Mouse (Mus musculus): ENCODE data around the gene Gbf1.

Gene Gbf1

DNA sequence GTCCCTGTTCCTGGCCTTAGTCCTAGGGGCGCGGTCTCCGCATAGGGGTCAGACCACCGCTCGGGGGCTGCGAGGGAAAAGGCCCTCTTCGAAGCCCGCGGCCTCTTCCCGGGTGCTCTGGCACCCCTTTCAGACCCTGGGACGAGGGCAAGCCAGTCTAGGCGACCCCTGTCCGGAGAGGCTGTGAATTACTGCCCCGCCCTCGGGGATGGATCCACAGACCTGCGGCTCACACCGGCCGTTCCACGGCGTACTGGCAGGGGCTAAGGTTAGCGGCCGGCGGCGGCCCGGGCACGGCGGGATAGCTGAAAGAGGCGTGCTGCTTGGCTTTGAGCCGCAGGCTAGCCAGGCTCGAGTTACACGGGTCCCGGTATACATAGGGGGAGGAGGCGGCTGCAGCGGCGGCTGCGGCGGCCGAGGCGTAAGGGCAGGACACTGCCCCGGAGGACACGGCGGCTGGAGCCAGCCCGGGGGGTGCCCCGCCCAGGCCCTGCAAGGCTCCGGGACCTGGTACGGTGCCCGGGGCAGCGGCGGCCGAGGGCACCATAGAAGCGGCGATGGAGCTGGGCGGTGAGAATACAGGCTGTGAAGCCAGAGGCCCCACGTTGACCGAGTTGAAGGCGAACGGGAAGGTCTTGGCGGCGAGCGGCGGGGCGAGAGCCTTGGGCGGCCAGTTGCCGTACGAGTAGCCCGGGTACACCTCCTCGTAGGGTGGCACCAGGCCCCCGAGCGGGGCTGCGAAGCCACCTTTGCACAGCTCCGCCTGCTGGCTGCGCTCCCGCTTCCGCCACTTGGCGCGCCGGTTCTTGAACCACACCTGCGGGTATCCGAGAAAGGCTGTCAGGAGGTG lies 16.3 kb upstream of the Gbf1 start:
- ChIA-PET POLR2A (interaction anchor here in 2 of 4 experiments (0.6 to 2.6 kb wide), 19 partner anchors 8 to 261 kb away, joined by 3 to 16 read pairs (median 4); partner anchors contain the start of genes Gbf1 (in 2 of the 2), Sufu (in 2 of the 2), Fbxl15 (in 1 of the 2) and Nfkb2 (in 1 of the 2)), CTCF (interaction anchor here (0.6 to 4.8 kb wide), 74 partner anchors 11 to 880 kb away, joined by 3 to 67 read pairs (median 4); partner anchors contain the start of genes Gbf1 (in 2 of the 4), Nfkb2 (in 2 of the 4), Pitx3 (in 2 of the 4) and Sufu (in 1 of the 4))

DNA sequence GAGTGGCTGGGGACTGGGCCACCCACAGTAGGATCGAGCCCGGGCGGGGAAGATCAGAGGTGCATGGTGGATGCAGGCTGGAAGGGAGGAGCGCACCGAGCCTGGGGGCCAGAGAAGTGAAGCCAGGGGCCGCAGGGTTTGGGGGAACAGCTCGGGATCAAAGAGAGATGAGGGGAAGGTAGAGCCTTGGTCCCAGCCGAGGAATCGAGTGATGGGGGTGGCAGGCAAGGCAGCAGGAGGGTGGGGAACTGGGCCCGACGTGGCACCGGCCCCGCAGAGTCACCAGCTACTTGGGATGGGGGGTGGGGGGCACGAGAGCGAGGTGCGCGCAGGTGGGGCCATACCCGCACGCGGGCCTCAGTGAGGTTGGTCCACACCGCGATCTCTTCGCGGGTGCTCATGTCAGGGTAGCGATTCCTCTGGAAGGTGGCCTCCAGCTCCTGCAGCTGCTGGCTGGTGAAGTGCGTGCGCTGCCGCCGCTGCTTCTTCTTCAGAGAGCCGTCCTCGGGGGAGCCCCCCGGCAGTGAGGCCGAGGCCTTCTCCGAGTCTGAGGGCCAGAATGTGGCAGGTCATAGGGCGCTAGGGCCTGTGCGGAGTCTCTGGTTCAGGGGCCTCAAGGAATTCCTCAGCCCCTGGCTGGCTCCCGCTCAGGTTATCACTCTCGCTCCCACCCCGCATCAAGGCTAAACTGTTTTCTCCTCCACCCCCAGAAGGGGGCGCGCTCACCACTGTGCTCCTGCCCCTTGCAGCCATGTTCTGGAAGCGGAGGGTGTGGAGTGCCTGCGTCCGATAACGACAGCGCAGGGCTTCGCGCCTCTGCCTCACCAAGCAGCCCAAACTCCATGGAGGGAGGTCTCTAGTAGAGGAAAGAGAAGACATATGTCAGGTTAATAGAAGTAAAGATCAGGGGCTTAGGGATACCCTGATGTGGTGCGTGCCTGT lies 15.4 kb upstream of the Gbf1 start:
- POLR2A ChIA-PET: interaction anchor here in 2 of 4 experiments (0.6 to 2.6 kb wide), 14 partner anchors 10 to 260 kb away, joined by 3 to 16 read pairs (median 4); partner anchors contain the start of genes Gbf1 (in 2 of the 2), Nfkb2 (in 1 of the 2), Pitx3 (in 1 of the 2) and Sufu (in 1 of the 2)
- CTCF ChIA-PET: interaction anchor here (0.6 to 4.8 kb wide), 49 partner anchors 10 to 879 kb away, joined by 3 to 67 read pairs (median 6); partner anchors contain the start of genes Gbf1 (in 2 of the 4), Nfkb2 (in 2 of the 4) and Pitx3 (in 2 of the 4)

DNA sequence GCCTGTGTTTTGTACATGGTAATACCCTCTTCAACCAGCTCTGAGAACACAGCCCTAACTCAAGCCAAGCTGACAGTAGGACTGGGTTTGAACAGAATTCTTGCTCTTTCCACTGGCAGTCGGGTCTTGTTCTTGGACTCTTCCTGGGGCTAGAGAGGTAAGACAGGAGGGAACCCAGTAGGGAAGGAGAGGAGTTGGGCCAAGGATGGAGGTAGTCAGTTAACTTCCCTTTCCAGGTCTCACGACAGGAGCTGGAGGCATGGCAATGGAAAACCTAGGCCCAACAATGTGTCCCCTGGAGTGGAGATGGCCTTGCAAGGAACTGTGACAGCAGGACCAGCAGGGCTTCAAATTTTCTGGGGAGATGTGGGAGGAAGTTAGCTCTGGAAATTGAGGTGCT lies 12.0 kb upstream of the Gbf1 start:
- POLR2A ChIA-PET: interaction anchor here in 2 of 4 experiments (0.5 to 1.4 kb wide), 4 partner anchors 38 to 1262 kb away, joined by 3 to 9 read pairs (median 4); no protein-coding TSS in a partner anchor
- CTCF ChIA-PET: interaction anchor here (0.6 to 1.3 kb wide), 9 partner anchors 12 to 1786 kb away, joined by 3 to 8 read pairs (median 3); partner anchors contain the start of genes Nfkb2 (in 2 of the 4) and Gbf1 (in 1 of the 4)

DNA sequence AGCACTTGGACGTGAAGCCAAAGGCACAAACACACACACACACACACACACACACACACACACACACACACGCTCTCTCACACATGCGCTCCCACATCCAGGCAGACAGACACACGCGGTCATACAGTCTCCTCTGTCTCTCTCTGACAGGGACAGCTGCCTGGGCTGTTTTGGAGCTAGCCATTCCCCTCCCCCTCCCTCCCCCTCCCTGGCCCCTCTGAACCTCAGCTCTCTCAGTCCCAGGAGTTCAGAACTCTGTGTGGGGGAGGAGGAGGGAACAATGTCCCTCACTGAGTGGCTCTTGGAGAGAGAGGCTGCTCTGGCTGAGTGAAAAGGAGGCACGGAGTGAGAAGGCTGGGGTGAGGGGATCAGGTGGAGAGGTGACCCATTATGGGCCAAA lies 11.2 kb upstream of the Gbf1 start:
- CTCF ChIA-PET: interaction anchor here (0.6 to 1.3 kb wide), 7 partner anchors 19 to 1785 kb away, joined by 3 to 8 read pairs (median 3); no protein-coding TSS in a partner anchor
- POLR2A ChIA-PET: interaction anchor here in 3 of 4 experiments (0.7 to 1.7 kb wide), 4 partner anchors 11 to 1262 kb away, joined by 3 to 9 read pairs (median 6); partner anchors contain the start of gene Gbf1 (in 1 of the 3)

DNA sequence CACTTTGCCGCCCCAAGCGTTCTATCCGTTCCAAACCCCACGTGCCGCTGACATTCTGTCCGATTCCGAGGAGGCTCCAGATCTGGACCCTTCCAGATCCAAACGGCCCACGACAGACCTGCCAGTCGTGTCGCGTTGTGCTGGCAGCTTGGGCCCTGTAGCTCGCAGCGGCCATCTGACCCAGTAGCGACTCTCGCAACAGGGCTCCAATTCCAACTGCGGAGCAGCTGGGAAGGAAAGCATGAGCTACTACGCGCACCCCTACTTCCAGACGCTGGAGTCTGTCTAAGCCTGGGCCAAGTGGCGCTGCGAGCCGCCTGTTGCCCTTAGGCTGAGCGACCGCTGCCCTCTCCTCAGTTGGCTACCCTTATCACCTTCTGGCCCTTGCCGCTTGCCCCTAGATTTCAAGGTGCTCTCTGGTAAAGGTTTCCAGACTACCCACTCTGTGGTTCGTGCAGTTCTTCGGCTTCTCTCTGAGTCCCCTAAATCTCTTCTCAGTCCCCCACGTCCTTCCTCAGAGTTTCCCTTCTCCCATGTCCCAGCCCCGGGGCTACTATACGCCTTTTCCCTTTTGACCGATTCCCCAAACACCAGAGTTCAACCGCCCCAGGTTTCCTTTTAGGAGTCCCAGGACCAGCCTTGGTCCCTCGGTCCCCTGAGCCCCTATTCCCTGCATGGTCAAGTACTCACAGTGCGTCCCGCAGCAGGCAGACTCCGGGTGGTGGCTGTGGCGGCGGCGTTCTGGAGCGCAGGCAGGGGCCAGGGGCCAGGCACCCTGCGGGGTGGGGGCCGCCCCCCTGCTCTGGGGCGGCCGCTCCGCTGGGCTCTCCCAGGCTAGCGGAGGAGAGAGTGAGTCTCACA lies 4.6 kb upstream of the Gbf1 start, which contains the start of gene Pitx3:
Pitx3 (minus strand) TSS at position 816 of the 861 bp plus-strand sequence.
- ChIA-PET POLR2A (interaction anchor here (0.5 to 3.0 kb wide), 16 partner anchors 12 to 161 kb away, joined by 3 to 16 read pairs (median 3); partner anchors contain the start of genes Elovl3 (in 2 of the 4) and Nfkb2 (in 1 of the 4)), CTCF (interaction anchor here in 3 of 4 experiments (0.7 to 4.6 kb wide), 14 partner anchors 9 to 182 kb away, joined by 3 to 37 read pairs (median 4); partner anchors contain the start of gene Nfkb2 (in 1 of the 3))

DNA sequence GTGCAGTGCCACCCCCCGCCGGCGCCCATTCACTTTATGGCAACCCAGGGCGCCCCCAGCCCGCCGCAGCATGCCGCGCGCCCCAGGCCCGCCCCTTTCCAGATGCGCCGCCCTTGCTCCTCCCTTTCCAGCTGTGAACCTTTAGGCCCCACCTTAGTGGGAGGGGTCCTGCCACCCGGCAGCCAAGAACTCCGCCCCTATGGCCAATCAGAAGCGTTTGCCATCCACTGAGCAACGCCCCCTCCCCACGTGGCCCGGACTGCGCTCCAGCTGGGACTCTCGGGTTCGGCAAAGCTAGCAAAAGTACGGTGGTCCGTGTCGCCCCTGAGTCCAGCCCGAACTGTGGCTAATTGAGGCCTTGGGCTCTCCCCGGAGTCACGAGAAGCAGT lies 3.9 kb upstream of the Gbf1 start:
- CTCF ChIA-PET: interaction anchor here in 3 of 4 experiments (0.6 to 4.6 kb wide), 13 partner anchors 10 to 375 kb away, joined by 3 to 37 read pairs (median 3); partner anchors contain the start of gene Nfkb2 (in 1 of the 3)
- POLR2A ChIA-PET: interaction anchor here in 3 of 4 experiments (0.7 to 3.0 kb wide), 11 partner anchors 13 to 369 kb away, joined by 3 to 16 read pairs (median 3); partner anchors contain the start of genes Elovl3 (in 1 of the 3) and Nfkb2 (in 1 of the 3)

DNA sequence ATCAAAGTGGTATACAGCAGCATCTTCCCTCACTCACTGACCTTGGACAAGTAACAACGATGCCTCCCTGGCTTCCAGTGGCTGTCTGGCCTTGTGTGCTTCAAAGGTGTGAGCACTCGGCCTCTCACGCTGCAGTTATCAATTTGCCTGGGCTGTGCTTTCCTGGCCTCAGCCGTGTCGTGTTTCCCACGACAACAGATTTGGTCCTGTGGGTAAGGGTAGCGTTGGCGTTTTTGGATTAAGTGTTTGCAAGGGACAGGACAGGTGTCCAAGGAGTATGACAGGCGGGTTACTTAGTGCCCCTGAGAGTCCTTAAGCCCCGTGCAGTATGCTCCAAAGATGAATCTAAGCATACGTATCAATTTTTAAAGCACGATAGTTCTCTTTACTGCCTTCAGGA lies 3.2 kb upstream of the Gbf1 start:
- CTCF ChIA-PET: interaction anchor here in 3 of 4 experiments (0.7 to 4.6 kb wide), 7 partner anchors 13 to 181 kb away, joined by 3 to 37 read pairs (median 4); no protein-coding TSS in a partner anchor
- POLR2A ChIA-PET: interaction anchor here in 3 of 4 experiments (0.7 to 1.5 kb wide), 6 partner anchors 21 to 368 kb away, joined by 3 to 5 read pairs (median 3); partner anchors contain the start of gene Nfkb2 (in 1 of the 3)

DNA sequence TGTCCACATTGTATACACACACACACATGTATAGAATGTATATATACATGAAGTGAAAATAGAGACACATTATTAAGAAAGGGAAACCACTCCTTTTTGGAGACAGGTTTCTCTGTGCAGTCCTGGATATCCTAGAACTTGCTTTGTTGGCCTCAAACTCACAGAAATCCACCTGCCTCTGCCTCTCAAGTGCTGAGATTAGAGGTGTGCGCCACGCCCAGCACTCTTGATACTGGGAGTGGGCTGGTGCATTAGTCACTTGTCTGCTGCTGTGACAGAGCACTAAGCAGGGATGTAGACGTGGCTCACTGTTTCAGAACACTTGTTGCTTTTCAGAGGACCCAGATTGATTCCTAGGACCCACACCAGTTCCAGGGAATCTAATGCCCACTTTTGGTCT lies 13.6 kb downstream of the Gbf1 start:
- POLR2A ChIA-PET: no interaction called here
- CTCF ChIA-PET: no interaction called here

DNA sequence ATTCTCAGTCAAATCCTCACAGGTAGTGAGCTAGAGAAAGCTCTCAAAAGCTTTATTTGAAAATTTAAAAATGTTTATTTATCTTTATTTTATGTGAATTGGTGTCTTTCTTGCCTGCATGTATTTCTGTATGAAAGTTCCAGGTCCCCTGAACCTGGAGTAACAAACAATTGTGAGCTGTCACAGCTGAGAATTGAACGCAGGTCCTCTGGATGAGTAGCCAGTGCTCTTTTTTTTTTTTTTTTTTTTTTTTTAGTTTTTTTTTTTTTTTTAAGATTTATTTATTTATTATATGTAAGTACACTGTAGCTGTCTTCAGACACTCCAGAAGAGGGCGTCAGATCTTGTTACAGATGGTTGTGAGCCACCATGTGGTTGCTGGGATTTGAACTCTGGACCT lies 14.9 kb downstream of the Gbf1 start:
- CTCF ChIA-PET: interaction anchor here in 1 of 4 experiments (0.6 kb wide), 1 partner anchor 351 kb away, joined by 4 read pairs; the partner anchor contains the start of gene Kcnip2
- POLR2A ChIA-PET: interaction anchor here in 2 of 4 experiments (0.6 to 1.9 kb wide), 4 partner anchors 12 to 15 kb away, joined by 3 to 9 read pairs (median 6); partner anchors contain the start of gene Gbf1 (in 1 of the 2)

DNA sequence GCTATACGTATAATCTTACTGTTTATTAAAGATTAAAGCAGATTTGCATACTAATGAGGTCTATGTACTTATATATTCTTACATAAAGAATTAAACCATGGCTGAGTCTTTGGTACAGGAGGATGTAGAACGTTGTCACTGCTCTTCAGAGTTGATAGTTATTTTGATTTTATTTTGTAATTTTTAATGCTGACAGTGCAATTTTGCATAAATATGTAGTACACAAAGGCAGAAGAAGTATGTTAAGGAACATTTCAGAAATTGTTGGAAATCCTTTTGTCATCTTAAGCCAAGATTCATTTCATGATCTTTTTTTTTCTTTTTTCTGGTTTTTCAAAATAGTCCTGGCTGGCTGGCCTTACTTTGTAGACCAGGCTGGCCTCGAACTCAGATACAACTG lies 17.1 kb downstream of the Gbf1 start:
- POLR2A ChIA-PET: interaction anchor here in 2 of 4 experiments (0.6 to 2.0 kb wide), 5 partner anchors 13 to 353 kb away, joined by 3 to 7 read pairs (median 5); partner anchors contain the start of genes Gbf1 (in 2 of the 2) and Pitx3 (in 1 of the 2)
- CTCF ChIA-PET: interaction anchor here in 3 of 4 experiments (0.5 to 1.7 kb wide), 6 partner anchors 34 to 828 kb away, joined by 3 to 8 read pairs (median 4); no protein-coding TSS in a partner anchor

DNA sequence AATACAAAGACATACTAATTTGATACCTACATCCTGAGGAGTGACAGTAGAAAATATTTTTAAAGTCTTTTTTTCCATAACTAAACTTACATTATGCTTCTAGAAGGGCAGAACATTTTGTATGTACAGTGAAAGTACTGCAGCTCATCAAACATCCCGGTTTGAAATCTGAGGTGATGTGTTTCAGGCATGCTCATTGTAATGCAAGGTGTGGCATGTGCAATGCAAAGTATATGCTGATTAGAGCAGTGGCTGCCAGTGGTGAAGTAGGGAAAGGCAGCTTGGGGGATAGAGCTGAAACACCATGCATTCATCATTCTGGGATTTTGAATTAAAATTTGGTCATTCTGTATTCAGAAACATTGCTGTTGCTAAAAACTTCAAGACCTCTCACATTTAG lies 17.6 kb downstream of the Gbf1 start:
- ChIA-PET POLR2A (interaction anchor here in 3 of 4 experiments (0.6 to 2.0 kb wide), 7 partner anchors 12 to 353 kb away, joined by 3 to 7 read pairs (median 4); partner anchors contain the start of genes Gbf1 (in 3 of the 3) and Pitx3 (in 1 of the 3)), CTCF (interaction anchor here in 3 of 4 experiments (0.5 to 1.7 kb wide), 5 partner anchors 34 to 829 kb away, joined by 3 to 8 read pairs (median 5); no protein-coding TSS in a partner anchor)

DNA sequence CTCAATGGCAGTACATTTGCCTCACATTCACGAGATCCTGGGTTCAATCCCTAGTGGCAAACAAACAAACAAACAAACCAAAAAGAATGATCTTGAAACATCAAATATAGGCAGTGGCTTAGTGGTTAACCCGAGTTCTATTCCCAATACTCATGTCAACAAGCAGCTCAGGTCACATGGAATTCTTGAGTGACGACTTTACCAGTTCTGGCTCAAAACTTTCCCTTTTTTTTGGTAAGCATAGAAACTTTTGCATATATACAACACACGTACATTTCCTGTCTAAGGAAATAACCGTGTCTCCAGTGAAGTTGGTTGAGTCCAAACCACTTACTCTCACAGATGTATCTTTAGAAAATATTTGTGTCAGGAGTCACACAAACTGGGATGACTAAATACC lies 20.2 kb downstream of the Gbf1 start:
- ChIA-PET POLR2A (interaction anchor here (0.6 to 1.6 kb wide), 9 partner anchors 10 to 1610 kb away, joined by 3 to 8 read pairs (median 3); partner anchors contain the start of gene Gbf1 (in 1 of the 4)), CTCF (interaction anchor here in 2 of 4 experiments (0.6 to 0.7 kb wide), 3 partner anchors 105 to 1169 kb away, joined by 3 to 4 read pairs (median 3); no protein-coding TSS in a partner anchor)

DNA sequence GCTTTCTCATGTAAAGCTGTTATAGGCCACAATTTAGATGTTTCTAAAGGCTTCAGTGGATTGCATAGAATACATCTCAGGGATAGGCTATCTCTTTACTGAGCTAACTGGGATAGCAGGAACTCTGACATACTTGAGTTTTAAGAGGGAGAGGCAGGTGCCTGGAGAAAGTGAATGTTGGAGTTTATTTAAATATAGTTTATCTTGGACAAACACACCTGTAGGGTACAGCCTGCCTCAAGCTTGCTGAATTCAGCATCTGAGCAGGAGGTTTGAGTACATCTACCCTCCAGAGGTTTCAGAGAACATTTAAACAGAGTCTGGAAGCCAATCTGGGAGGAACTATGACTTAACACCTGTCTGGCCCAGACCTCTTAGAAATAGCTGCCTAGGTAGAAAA lies 22.9 kb downstream of the Gbf1 start:
- CTCF ChIA-PET: no interaction called here
- POLR2A ChIA-PET: interaction anchor here in 2 of 4 experiments (0.5 to 1.0 kb wide), 2 partner anchors 8 to 50 kb away, joined by 3 to 4 read pairs; no protein-coding TSS in a partner anchor

DNA sequence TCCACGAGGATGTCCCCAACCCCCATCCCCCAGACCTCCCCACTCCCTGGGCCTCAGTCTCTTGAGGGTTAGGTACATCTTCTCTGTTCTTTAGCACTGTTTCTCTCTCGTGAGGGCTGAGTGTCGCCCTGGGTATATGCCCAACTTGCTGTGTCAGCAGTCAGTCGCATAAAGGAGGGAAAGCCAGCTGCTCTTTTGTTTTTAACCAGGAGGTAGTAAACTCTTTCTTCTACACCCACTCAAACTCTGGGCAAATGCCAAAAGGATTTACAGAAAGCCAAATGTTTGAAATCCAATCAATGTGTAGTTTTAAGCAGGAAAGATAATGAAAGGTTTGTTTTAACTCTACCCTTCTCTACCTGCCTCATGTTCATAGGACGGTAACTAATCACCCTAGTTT lies 24.7 kb downstream of the Gbf1 start:
- CTCF ChIA-PET: no interaction called here
- POLR2A ChIA-PET: no interaction called here

DNA sequence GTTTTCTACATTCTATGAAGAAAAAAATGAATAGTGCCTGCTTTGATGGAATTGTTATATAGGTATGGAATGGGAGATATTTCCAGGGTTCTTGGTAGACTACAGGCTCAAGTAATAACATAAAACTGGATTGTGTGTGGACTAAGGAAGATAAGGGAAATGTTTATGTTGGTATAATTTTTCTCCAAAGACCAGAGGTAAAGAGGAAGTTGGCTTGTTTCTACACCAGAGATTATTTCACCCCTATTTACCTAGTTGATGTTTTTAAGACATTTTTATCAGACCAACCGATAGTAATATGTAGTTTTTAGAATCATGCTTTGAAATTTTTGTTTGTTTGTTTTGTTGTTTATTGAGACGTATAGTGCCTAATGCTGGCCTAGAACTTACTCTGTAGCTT lies 28.0 kb downstream of the Gbf1 start:
- CTCF ChIA-PET: interaction anchor here in 1 of 4 experiments (1.2 kb wide), 1 partner anchor 74 kb away, joined by 3 read pairs; no protein-coding TSS in a partner anchor

DNA sequence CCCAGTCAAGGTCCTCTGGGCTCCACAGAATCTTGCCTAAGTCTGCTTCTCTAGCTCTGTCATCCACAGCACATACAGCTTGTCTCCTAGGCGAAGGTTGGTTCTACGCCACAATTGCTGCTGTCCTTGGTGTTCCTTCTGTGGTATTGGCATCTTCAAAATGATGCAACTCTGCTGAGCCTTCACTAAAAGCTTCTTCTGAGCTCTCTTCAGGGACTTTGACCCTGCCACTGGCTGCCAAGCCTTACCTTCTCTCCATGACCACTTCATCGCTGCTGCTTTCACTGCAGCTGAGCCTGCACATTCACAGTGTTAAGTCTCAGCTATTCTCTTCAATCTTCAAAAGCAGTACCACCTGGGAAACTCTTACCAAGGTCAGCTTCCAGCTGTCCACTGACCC lies 29.9 kb downstream of the Gbf1 start:
- ChIA-PET CTCF (no interaction called here), POLR2A (interaction anchor here in 2 of 4 experiments (0.9 to 1.6 kb wide), 3 partner anchors 10 to 17 kb away, joined by 3 to 8 read pairs (median 4); no protein-coding TSS in a partner anchor)

More for the DNA sequence above, 28.0 kb downstream of the Gbf1 start:
- POLR2A ChIA-PET: interaction anchor here in 1 of 4 experiments (1.6 to 1.9 kb wide), 2 partner anchors 13 to 27 kb away, joined by 3 to 7 read pairs; partner anchors contain the start of gene Gbf1

Data from embryonic stem cell, embryonic (primary cell).